Mouse (Mus musculus) cerebellum, adult (tissue): ENCODE results near the gene Usp39.

Experiments used
- ATAC-seq: cut with Nextera tagmentation; 2 replicates; pipeline ENCODE4 v1.9.2; 2017; ENCODE audit warnings: mild to moderate bottlenecking, moderate library complexity, mixed read lengths; ENCODE audit not compliant: insufficient number of reproducible peaks, low FRiP score, low TSS enrichment

Usp39 gene

DNA sequence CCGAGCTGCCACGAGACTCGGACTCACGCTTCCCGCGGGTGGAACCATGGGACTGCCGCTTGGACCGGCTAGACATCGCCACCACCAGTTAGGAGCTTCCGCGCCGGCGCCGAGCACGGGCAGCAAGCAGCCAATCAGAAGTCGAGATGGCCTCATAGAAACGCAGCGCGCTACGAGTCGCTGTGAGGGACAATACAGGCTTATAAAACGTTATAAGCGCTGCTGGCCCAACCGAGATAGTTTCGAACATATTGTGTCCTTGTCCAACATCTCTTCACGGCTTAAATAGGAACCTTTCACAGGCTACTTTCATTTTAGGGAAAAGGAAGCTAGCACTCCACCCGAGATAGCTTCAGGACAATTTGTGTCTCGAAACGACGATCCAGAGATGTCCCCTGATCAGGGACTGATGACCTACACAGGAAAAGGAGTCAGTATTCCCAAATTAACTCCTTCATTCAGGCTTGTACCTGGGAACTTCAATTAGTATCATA is at the start of gene Usp39:
Gene Usp39 (minus strand): TSS at position 111 of the 494 bp plus-strand sequence.
- peak; percentile 76 for ATAC-seq

DNA sequence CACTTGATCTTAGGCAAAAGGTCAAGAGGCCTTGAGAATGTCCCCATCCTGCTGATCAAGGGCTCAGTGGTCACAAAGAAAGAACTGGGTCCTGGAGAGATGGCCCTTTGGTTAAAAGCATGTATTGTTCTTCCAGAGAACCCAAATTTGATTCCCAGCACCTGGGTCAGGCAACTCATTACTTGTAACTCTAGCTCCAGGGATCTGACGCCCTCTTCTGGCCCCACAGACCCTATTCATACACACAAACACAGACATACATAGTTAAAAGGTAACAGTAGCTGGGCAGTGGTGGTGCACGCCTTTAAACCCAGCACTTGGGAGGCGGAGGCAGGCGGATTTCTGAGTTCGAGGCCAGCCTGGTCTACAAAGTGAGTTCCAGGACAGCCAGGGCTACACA is 47.4 kb upstream of the Usp39 start:
- no peak for ATAC-seq

GRCm38 (mm10) chr6:72390795-72391521 is 46.0 kb upstream of the Usp39 start:
- ATAC-seq, result no peak

GRCm38 (mm10) chr6:72389941-72390771 is 45.2 kb upstream of the Usp39 start, which contains the start of gene Vamp8:
Gene Vamp8, minus strand, starts transcription at chr6:72390703.
- peak; percentile 86 for ATAC-seq

GRCm38 (mm10) chr6:72389471-72389940 is 44.5 kb upstream of the Usp39 start:
- ATAC-seq, result peak; percentile 6

GRCm38 (mm10) chr6:72388791-72389329 is 43.9 kb upstream of the Usp39 start:
- ATAC-seq, result no peak

DNA sequence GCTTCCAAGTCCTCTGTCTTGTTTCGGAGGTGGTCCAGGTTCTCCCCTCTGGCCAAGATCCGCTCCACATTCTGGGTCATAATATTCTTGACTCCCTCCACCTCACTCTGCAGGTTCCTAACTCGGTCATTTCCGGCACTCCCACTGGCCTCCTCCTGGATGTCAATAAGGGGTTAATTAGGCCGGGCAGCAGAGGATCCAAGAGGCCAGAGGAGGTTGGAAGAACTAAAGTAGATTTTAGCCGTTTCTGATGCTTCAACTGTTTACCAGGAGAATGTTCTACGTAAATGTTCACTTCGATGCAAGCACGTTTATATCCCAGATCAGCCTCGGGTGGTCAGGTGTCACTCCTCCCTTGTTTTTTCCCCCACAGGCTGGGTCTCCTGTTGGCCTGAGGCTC is 43.3 kb upstream of the Usp39 start:
- ATAC-seq, result no peak

DNA sequence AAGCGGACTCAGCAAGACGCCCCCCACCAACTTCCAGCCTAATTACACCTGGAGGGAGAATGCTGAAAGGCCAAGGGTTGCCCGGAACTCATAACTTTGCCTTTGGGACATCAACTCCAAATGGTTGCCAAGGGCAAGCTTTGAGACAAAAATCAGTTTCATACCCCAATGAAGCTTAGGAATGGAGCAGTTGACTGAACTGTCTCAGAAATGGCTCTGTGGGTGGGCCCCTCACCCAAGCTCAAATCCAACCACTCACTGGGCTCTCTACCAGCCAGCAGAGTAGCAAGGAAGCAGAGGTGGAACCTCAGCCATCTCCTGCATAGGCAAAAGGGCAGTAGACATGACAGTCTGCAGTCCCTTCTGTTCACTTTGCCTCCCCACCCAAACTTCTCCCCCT is 42.8 kb upstream of the Usp39 start:
- no peak for ATAC-seq

- ATAC-seq, result no peak
Observed at GRCm38 (mm10) chr6:72386561-72386960, 41.6 kb upstream of the Usp39 start.

DNA sequence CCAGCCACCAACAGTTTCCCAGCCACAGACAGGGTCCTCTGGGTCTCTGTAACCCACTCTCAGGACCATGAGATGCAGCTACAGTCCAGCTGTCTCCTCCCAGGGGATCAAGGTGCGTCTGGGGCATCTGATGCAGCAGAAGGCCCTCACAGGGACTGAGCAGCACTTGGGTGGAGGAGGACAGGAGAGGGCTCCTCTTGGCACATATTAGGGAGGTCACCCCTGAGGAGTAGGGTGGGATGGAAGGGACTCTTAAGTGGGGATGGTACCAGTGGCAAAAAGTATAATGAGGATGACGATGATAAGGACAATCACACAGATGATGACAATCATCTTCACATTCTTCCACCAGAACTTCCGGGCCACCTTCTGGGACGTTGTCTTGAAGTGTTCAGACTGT is 40.3 kb upstream of the Usp39 start:
- ATAC-seq, result no peak

GRCm38 (mm10) chr6:72383952-72384351 is 39.0 kb upstream of the Usp39 start:
- no peak for ATAC-seq

- ATAC-seq, result no peak
Observed at GRCm38 (mm10) chr6:72383142-72383820, 38.3 kb upstream of the Usp39 start.

GRCm38 (mm10) chr6:72382494-72382893 is 37.5 kb upstream of the Usp39 start:
- ATAC-seq, result no peak

- ATAC-seq, result no peak
Observed at GRCm38 (mm10) chr6:72380131-72380770, 35.3 kb upstream of the Usp39 start, which contains the start of gene Vamp5. Gene Vamp5, minus strand, starts transcription at chr6:72380468.

DNA sequence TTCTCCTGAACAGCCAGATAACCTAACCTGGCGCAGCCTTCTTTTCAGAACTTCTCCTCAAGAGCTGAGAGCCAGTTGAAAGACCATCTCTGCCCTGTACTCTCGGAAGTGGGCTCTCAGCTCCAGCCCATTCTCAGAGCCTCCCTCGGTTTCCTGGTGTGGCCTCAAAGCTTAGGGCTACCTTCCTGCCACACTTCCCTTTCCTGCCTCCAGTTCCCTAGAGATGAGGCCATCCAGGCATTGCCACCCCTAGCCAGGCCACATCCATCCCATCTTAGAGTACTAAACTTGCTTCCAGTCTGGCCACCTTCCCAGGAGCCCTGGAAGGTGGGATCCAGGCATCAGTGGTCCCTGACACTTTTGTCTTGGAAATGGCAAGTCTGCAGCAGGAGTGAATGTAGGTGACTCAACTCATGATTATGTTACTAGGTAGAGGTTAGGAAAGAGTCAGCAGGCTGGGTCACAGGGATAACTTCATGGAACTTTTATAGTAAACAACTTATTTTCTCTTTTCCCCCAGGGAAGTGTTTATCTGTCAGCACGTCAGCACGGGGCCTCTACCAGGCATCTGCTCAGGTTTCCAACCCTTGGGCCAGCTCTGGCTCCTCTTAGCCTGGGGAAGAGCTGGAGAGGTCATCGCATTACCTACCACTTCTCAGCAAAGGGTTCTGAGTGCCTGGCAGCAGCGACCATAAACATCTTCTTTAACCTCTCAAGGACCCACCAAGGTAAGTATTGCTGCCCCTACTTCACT is 34.6 kb upstream of the Usp39 start:
- ATAC-seq, result no peak

GRCm38 (mm10) chr6:72378510-72379234 is 33.7 kb upstream of the Usp39 start:
- no peak for ATAC-seq

- no peak for ATAC-seq
Observed at GRCm38 (mm10) chr6:72374820-72375563, 30.0 kb upstream of the Usp39 start.

- ATAC-seq, result no peak
Observed at GRCm38 (mm10) chr6:72374206-72374605, 29.2 kb upstream of the Usp39 start.
